Mouse (Mus musculus) cerebellum, adult (tissue): ENCODE results near the gene Slc39a11.
A peak's percentile ranks its signal among the peaks of the same experiment; 100 is the strongest.

Experiments used
- ATAC-seq: cut with Nextera tagmentation; 2 replicates; pipeline ENCODE4 v1.9.2; 2017; ENCODE audit warnings: mild to moderate bottlenecking, moderate library complexity, mixed read lengths; ENCODE audit not compliant: insufficient number of reproducible peaks, low FRiP score, low TSS enrichment

Gene Slc39a11

GRCm38 (mm10) chr11:113649353-113650210 lies at the start of gene Slc39a11:
Slc39a11 (minus strand) TSS chr11:113650079.
- peak; percentile 42 for ATAC-seq

DNA sequence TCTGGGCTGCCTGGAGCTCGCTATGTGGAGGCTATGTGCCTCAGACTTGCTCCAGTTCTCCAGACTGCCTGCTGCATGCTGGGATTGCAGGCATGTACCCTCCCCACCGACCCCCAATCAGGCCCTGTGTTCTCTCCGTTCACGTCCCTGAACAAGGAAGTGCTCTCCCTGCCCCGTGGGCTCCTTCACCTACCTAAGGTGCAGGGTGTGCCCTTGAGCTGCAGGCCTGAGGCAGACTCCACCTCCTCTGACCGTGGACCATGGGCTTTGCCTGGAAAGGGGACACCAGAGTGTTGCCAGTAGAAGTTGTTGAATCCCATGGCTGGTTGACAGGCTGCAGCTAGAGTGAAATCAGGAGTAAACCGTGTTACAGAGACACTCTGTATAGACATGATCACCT lies 49.8 kb upstream of the Slc39a11 start:
- no peak for ATAC-seq

DNA sequence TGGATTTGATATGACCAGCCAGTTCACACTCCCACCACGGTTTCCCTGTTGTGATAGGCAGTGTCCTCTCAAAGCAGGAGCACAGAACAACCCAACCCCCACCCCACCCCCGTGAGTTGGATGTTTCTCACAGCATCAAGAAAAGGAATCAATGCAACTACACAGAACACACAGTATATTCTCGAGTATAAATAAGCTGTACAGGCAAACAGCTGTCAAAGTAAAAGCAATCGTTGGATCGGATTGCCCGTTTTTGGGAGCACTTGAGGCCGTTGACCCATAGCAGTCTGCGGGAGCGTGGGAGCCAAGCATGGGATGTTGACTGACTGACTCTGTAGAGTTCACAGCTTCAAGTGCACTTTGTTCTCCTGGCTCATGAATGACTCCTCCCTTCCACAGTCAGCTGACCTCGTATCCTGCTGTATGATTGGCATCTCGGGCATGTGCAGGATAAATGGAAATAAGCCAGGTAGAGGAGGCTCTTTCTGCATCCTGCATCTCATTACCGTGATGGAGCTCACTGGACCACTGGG lies 48.2 kb upstream of the Slc39a11 start:
- no peak for ATAC-seq

- ATAC-seq: no peak
Measured at GRCm38 (mm10) chr11:113697571-113697970, 47.7 kb upstream of the Slc39a11 start.

DNA sequence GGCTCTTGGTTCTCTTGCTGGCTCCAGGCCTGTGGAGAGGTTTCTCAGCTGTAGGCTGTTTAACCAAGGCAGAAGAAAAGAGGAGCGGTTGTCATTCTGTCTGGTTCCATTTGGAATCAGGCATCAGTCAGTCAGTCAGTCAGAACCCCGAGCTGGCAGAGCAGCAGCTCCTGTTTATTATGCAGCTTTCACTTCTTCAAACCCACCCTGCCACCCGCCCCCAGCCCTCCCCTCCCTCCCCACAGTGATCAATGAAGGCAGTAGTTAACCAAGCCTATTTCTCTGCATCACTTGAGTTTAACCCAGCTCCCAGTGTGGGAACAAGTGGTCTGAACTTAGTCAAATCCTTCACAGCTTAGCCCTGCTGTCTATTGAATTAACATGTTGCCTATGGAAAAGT lies 42.0 kb upstream of the Slc39a11 start:
- no peak for ATAC-seq

DNA sequence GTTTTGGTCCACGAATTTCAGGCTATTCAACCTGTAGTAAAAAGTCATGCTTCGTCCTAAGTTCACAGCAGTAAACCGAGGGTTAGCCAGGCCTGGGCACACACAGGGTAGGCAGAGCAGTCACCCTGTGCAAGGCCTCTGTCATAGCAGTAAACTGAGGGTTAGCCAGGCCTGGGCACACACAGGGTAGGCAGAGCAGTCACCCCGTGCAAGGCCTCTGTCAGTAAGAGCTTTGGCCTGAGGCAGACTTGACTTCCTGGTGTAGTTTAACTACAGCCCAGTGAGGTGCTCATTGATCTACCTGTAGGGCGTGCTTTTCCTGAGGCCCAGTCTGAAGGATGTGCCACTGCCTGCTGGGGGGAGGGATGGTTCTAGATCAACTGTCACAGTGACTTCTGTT lies 41.4 kb upstream of the Slc39a11 start:
- ATAC-seq: no peak

DNA sequence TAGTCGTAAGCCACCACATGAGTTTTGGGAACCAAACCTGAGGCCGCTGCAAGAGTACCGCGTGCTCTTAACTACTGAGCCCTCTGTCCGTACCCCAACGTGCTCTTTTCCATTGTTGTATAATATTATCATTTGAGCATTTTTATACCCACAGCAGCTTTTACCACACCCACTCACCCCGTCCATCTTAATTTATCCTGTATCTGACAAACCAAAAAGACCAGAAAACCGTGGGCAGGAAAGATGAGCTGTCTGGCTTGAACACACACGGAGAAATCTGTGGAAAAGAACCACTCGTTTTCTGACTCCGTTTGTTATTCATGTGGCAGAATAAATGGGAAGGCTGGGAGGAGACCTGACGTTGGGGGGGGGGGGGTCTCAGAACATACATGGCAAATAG lies 40.6 kb upstream of the Slc39a11 start:
- no peak for ATAC-seq

DNA sequence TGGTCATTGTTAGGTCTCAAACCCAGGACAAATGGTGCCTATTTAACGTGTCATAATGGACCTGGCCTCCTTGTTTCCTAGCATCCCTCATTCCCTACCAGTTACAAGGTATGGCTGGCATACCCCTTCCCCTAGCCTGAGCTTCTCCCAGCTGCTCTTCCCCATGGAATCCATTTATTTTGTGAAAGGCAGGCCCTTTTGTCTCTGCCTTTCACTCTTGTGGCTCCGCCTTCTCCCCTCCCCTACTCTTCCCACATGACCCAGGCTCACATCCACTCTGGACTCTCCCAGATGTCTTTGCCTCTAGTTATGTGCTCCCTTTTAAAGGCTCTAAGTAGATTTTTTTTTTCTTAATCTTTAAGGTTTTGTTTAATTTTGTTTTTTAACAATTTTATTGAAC lies 37.2 kb upstream of the Slc39a11 start:
- no peak for ATAC-seq

DNA sequence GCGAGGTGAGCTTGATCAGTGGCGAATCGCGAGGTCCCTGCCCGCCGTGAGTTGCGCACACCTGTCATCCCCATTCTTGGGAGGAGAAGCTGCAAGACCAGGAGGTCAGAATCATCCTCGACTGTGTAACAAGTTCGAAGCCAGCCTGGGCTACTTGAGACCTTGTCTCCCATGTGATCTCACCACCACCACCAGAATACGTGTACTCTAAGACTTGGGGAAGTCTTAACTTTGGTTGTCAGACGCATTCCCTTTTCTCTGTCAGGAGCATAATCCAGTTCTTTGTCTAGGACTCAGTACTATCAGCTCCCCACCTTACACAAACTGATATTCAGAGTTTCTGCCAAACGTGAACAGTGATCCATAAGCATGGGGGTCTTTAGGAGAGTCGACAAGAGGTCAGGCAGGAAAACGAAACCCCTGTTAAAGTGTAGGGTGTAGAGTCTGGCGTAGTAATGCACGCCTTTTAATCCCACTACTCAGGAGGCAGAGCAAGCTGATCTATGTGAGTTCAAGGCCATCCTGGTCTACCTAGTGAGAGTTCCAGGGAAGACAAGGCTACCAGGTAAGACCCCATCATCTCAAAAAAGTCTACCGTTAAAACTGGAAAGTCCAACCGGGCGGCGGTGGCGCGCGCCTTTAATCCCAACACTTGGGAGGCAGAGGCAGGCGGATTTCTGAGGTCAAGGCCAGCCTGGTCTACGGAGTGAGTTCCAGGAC lies 35.0 kb upstream of the Slc39a11 start:
- ATAC-seq: no peak

DNA sequence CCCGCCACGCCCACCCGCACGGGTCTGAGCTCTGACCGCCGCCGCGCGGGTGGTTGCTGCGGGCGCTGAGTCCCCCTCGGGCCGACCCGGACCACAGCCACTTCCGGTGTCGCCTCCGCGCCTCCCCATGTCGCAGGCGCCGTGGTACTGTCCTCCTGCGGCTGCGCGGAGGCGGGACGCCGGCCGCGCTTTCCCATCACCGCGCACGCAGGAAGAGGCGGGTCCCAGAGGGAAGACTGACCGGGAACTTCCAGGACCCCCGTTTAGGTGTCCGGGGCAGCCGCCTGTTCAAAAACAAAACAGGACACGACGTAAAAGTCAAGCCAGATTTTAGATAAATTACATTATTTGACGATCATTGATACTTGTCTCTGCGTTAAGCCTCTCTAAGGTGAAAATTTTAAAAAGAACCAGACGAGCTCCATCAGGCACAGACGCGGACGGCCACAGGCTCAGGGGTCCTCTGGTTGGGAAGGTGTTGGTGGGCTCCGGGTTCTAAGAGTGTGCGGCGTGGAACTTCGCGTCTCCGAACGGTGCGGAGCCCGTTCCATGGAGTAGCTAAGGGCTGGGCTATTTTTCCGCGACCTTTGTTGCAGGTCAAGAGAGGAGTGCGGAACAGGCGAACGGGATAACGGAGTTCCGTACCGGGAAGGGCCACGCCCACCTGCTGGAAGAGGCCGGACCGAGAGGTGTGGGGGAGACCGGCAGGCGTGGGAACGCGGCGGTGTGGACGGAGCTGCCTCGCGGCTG lies 34.3 kb upstream of the Slc39a11 start, which contains the start of the genes Fam104a and D11Wsu47e:
Gene Fam104a, minus strand, starts transcription at position 199 of the 750 bp plus-strand sequence.
Gene D11Wsu47e, plus strand, starts transcription at position 456 of the 750 bp plus-strand sequence.
- ATAC-seq: peak; percentile 90

DNA sequence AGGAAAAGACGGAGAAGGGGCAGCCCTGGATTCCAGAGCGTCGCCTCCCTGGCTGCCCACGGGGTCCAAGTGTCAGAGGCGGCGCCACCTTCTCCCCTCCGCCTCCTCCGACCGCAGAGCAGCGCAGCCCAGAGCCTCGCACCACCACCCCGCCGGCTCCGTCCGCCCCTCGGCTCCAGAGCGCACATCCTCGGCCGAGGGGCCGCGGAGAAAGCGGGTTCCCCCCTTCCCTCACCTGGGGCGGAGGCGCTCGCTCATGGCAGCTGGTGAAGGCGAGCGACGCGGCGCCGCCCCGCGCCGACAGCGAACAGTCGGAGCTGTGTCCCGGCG lies 33.7 kb upstream of the Slc39a11 start:
- peak; percentile 52 for ATAC-seq

DNA sequence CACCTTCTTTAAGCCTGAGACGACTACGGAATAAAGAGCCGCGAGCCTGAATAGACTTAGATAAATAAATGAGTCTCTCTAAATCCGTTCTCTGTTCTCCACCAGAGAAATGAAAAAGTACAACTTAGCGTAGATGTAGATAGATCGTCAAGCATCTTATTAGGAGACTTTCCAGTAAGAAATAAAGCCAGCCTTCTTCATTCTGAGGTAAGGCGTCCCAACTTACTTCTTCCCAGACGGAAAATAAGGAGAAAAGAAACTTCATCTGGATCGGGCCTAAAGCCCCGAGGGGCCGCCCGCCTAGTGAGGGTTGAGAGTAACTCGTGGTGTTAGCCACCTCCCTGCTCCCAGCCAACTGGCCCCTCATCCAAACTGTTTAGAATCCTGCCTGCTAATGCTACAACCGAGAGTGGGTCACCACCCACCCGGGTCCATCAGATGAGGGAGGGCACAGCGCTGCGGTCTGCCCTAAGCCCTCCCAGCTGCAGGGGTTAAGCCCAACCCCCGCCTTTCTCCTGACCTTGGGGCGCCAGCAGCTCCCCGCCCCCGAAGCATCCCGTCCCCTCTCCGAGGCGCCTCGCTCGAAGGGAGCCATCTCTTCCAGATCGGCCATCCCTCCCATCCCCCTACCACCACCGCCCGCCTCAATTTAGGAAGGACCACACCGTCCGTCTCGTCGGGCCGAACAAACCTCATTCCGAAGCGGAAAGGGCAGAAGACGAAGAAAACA lies 33.2 kb upstream of the Slc39a11 start:
- 0 out of 2 replicates have a peak, but pooled peaks have one; percentile 23 for ATAC-seq

- no peak for ATAC-seq
Measured at GRCm38 (mm10) chr11:113681979-113682378, 32.1 kb upstream of the Slc39a11 start.

GRCm38 (mm10) chr11:113680954-113681353 lies 31.1 kb upstream of the Slc39a11 start:
- ATAC-seq: no peak

DNA sequence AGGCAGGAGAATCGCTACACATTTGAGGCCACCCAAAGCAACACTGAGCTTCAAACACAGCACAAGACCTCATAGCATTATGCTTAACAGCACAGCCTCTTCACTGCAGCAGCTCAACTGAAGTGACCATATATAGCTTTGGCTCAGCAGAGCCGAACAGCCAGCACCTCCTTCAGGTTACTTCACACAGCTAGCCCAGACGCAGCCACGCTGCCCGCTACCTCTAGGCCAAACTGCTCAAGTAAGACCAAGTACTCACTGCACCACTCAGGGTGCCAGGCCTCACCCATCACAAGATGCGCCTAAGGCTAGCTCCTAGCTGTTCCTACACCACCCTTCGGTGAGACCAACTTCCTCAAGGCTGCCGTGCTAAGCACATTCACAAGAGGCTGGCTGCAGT lies 28.5 kb upstream of the Slc39a11 start:
- ATAC-seq: no peak

GRCm38 (mm10) chr11:113677378-113677777 lies 27.5 kb upstream of the Slc39a11 start:
- ATAC-seq: no peak

DNA sequence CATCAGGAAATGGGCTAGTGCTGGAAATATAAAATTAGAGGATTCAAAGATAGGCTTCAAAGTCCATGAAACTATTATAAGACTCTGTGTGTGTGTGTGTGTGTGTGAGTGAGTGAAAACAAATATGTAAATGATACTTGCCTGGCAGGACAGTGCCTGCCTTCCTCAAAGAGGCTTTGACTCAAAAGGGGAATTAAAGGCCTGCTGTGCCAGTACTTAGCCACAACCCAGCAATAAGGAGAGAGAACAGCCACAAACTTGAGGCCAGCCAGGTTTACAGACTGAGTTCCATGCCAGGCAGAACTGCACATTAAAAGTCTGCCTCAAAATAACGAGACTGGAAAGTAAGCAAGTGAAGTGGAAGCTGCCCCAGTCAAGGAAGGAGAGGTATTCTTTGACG lies 27.0 kb upstream of the Slc39a11 start:
- no peak for ATAC-seq

DNA sequence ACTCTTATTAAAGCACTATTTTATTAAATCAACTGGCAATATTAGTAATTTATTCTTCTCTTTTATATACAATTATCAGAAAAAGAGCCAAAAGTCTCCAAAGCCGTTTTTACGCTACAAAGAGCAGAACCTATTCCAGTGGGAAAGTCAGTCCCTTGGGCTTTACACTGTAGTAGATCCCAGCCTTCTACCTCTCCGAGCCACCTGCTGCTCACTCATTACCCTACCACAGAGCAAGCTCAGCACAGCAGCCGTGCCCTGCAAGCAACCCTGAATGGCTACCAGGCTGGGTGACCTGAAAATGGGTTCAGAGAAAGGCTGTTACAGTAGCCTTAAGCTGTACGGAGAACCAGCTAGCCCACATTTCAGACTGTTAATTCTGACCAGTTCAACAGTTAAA lies 24.7 kb upstream of the Slc39a11 start:
- ATAC-seq: no peak

- ATAC-seq: no peak
Measured at GRCm38 (mm10) chr11:113673614-113674013, 23.7 kb upstream of the Slc39a11 start.

- no peak for ATAC-seq
Measured at GRCm38 (mm10) chr11:113669711-113670110, 19.8 kb upstream of the Slc39a11 start.
